Mouse (Mus musculus): ENCODE results near the gene Gatad2a. TPM values are rescaled to one million over a fixed set of nuclear protein-coding genes. Genes with fewer than 3 reads are reported as not detected.

The Gatad2a gene
- polyA plus RNA-seq, 1 experiment from 2014 or later, result 30.5 TPM

- no peaks in the 10 kb centered on the region; the same call in 1 of the 2 replicates for H3K4me1 ChIP-seq (ENCODE audit: control insufficient read depth, insufficient read depth, low read length)
- H3K9ac ChIP-seq (ENCODE audit: low read length), result no peak overlapping the region
- H3K27ac ChIP-seq (ENCODE audit: low read depth, low read length), result no peak overlapping the region
- H3K36me3 ChIP-seq (ENCODE audit: control insufficient read depth, insufficient read depth, low read length), result peaks cover 17% of the 10 kb centered on the region
- no peak overlapping the region for H3K4me2 ChIP-seq (ENCODE audit: low read length)
- peaks cover 19% of the 10 kb centered on the region for H3K27me3 ChIP-seq (replicated peaks; ENCODE audit: control insufficient read depth, insufficient read depth, low read length)
- peak; percentile 67 for DNase-seq (ENCODE audit: low spot score)
- no peak; the same call in 1 of the 2 replicates for ATAC-seq
- no peak overlapping the region for H3K4me3 ChIP-seq (ENCODE audit: low read depth, low read length)
- no peaks in the 10 kb centered on the region for H3K9me3 ChIP-seq (replicated peaks; ENCODE audit: control insufficient read depth, low read length)
- WGBS, result 22% methylated on average over 17 of the region's 17 CpGs
These were observed 102.3 kb downstream of the Gatad2a start for GRCm38 (mm10) chr8:69893863-69894262.

GRCm38 (mm10) chr8:69890813-69891241 lies 105.4 kb downstream of the Gatad2a start:
- Histone ChIP-seq H3K9ac (ENCODE audit: low read length) (no peak overlapping the region), H3K9me3 (replicated peaks; ENCODE audit: control insufficient read depth, low read length) (no peaks in the 10 kb centered on the region), H3K27ac (ENCODE audit: low read depth, low read length) (no peak overlapping the region), H3K4me1 (ENCODE audit: control insufficient read depth, insufficient read depth, low read length) (peaks cover 2% of the 10 kb centered on the region), H3K4me3 (ENCODE audit: low read depth, low read length) (no peak overlapping the region), H3K36me3 (ENCODE audit: control insufficient read depth, insufficient read depth, low read length) (0 out of 2 replicates have a peak, but pooled peaks cover 4% of the 10 kb centered on the region), H3K27me3 (replicated peaks; ENCODE audit: control insufficient read depth, insufficient read depth, low read length) (peaks cover 49% of the 10 kb centered on the region), H3K4me2 (ENCODE audit: low read length) (no peak overlapping the region)
- ATAC-seq, result peak; percentile 36
- 38% methylated on average over 19 of the region's 19 CpGs for WGBS
- DNase-seq (ENCODE audit: low spot score), result peak; percentile 79

DNA sequence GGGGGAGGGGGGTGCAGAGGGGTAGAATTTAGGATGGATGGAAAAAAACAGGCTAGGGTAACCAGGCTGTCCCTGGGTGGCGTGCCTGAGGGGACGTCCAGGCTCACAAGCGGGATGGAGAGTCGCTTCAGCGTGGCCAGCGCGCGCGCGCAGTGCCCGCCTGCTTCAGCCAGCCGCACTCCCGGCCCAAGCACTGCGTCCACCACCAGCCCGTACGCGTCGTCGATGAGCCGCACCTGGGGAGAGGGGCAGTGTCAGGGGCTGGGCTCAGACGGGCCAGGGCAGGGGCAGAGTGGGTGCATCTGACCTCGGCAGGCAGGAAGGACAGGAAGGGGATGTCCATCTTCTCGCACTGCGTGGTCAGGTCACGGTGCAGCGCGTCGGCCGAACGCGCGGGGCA lies 107.3 kb downstream of the Gatad2a start:
- no peak for ATAC-seq
- Histone ChIP-seq H3K9ac (ENCODE audit: low read length) (0 out of 2 replicates have a peak overlapping the region, but pooled peaks have one; percentile 21), H3K27ac (ENCODE audit: low read depth, low read length) (no peak overlapping the region), H3K4me2 (ENCODE audit: low read length) (peak overlapping the region; percentile 20; the same call in 1 of the 2 replicates), H3K27me3 (replicated peaks; ENCODE audit: control insufficient read depth, insufficient read depth, low read length) (peaks cover 69% of the 10 kb centered on the region), H3K4me1 (ENCODE audit: control insufficient read depth, insufficient read depth, low read length) (peaks cover 2% of the 10 kb centered on the region), H3K9me3 (replicated peaks; ENCODE audit: control insufficient read depth, low read length) (no peaks in the 10 kb centered on the region), H3K4me3 (ENCODE audit: low read depth, low read length) (0 out of 2 replicates have a peak overlapping the region, but pooled peaks have one; percentile 16), H3K36me3 (ENCODE audit: control insufficient read depth, insufficient read depth, low read length) (0 out of 2 replicates have a peak, but pooled peaks cover 4% of the 10 kb centered on the region)
- WGBS, result 4% methylated on average over 32 of the region's 32 CpGs
- DNase-seq (ENCODE audit: low spot score), result no peak

DNA sequence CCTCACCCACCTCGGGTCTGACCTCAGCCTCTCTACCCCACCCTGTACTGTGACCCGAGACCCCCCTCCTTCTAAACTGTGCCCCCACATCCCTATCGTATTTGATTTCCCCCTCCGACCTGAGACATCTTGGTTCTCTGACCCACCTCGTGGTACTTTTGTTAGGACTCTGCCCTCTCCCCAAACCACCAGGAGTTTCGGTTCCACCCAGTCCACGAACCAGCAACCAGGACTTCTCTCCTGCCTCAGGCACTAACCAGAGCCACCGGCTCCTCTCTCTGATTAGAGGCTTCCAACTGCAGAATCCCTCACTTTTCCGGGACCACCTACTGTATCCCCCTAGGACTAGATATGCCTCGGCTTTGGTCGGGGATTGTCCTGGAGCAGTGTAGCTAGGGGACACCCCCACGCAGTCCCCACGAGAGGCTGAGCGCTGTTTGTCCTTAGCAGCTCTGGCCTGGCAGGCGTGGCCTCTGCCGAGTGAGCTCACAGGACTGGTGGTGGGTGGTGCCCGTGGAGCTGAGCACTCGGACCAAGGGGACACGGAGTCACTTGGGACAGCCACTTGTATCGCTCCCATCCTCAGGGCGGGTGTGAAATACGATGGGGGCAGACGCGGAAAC lies 107.8 kb downstream of the Gatad2a start:
- 0 out of 2 replicates have a peak, but pooled peaks cover 4% of the 10 kb centered on the region for H3K36me3 ChIP-seq (ENCODE audit: control insufficient read depth, insufficient read depth, low read length)
- H3K4me3 ChIP-seq (ENCODE audit: low read depth, low read length), result peak overlapping the region; percentile 16; the same call in 1 of the 2 replicates
- peak overlapping the region; percentile 39 for H3K4me2 ChIP-seq (ENCODE audit: low read length)
- H3K9ac ChIP-seq (ENCODE audit: low read length), result peak overlapping the region; percentile 21; the same call in 1 of the 2 replicates
- no peak for ATAC-seq
- no peak overlapping the region for H3K27ac ChIP-seq (ENCODE audit: low read depth, low read length)
- H3K4me1 ChIP-seq (ENCODE audit: control insufficient read depth, insufficient read depth, low read length), result peaks cover 2% of the 10 kb centered on the region
- no peaks in the 10 kb centered on the region for H3K9me3 ChIP-seq (replicated peaks; ENCODE audit: control insufficient read depth, low read length)
- 5% methylated on average over 24 of the region's 24 CpGs for WGBS
- DNase-seq (ENCODE audit: low spot score), result no peak
- H3K27me3 ChIP-seq (replicated peaks; ENCODE audit: control insufficient read depth, insufficient read depth, low read length), result peaks cover 74% of the 10 kb centered on the region

- Histone ChIP-seq H3K9me3 (replicated peaks; ENCODE audit: control insufficient read depth, low read length) (no peaks in the 10 kb centered on the region), H3K9ac (ENCODE audit: low read length) (peak within 1 kb of the TSS; percentile 29; the same call in 1 of the 2 replicates), H3K4me1 (ENCODE audit: control insufficient read depth, insufficient read depth, low read length) (peaks cover 2% of the 10 kb centered on the region), H3K4me3 (ENCODE audit: low read depth, low read length) (peak within 1 kb of the TSS; percentile 16), H3K27me3 (replicated peaks; ENCODE audit: control insufficient read depth, insufficient read depth, low read length) (peaks cover 82% of the 10 kb centered on the region), H3K4me2 (ENCODE audit: low read length) (peak within 1 kb of the TSS; percentile 39), H3K27ac (ENCODE audit: low read depth, low read length) (no peak within 1 kb of the TSS), H3K36me3 (ENCODE audit: control insufficient read depth, insufficient read depth, low read length) (0 out of 2 replicates have a peak, but pooled peaks cover 2% of the 10 kb centered on the region)
- no peak for ATAC-seq
- DNase-seq (ENCODE audit: low spot score), result no peak
- WGBS, result under 1% methylated on average over 58 of the region's 60 CpGs
These were observed 108.6 kb downstream of the Gatad2a start, which contains the start of gene Cilp2 for GRCm38 (mm10) chr8:69887289-69888243. Cilp2 (minus strand) TSS chr8:69887687.

GRCm38 (mm10) chr8:69884141-69884540 lies 112.0 kb downstream of the Gatad2a start:
- H3K9me3 ChIP-seq (replicated peaks; ENCODE audit: control insufficient read depth, low read length), result 0 out of 2 replicates have a peak, but pooled peaks cover 2% of the 10 kb centered on the region
- no peak overlapping the region for H3K4me2 ChIP-seq (ENCODE audit: low read length)
- 57% methylated on average over 13 of the region's 13 CpGs for WGBS
- no peak overlapping the region for H3K27ac ChIP-seq (ENCODE audit: low read depth, low read length)
- peaks cover 99% of the 10 kb centered on the region for H3K27me3 ChIP-seq (replicated peaks; ENCODE audit: control insufficient read depth, insufficient read depth, low read length)
- H3K36me3 ChIP-seq (ENCODE audit: control insufficient read depth, insufficient read depth, low read length), result no peaks in the 10 kb centered on the region
- H3K4me3 ChIP-seq (ENCODE audit: low read depth, low read length), result no peak overlapping the region
- DNase-seq (ENCODE audit: low spot score), result no peak
- H3K4me1 ChIP-seq (ENCODE audit: control insufficient read depth, insufficient read depth, low read length), result peaks cover 2% of the 10 kb centered on the region
- ATAC-seq, result no peak
- H3K9ac ChIP-seq (ENCODE audit: low read length), result no peak overlapping the region

DNA sequence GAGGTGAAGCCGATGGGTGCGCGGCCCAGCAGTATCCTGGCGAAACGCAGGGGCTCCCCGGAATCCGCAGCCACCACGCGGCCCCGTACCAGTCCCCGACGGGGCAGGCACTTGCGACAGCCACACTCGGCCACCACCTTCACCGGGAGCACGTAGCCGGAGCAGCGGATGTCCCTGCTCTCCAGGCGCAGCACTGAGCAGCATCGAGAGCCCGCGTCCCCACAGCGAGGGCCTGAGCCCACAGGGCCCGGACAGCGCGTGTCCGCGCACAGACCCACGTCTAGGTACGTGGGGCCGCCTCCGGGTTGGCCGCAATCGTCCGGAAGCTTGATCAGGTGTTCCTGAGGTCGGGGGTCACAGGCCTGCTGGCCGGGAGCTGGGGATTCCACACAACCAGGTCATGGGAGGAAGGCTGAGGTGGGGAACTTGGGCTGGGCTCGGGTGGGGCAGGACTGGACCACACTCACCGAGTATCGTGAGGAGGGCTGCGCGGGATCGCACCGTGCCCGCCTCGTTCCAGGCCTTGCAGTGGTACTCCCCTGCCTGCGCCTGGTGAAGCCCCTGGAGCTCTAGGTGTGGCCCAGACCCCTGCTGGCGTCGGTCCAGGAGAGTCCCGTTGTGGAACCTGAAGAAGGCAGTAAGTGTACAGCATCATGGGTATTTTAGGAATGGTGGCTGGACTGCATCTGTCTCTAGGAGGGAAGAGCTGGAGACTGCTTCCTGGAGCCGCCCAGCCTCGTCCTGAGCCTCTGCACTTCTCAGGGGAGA lies 113.2 kb downstream of the Gatad2a start:
- no peak overlapping the region for H3K27ac ChIP-seq (ENCODE audit: low read depth, low read length)
- no peak overlapping the region for H3K9ac ChIP-seq (ENCODE audit: low read length)
- DNase-seq (ENCODE audit: low spot score) (no peak), ATAC-seq (peak; percentile 13; the same call in 1 of the 2 replicates)
- H3K4me2 ChIP-seq (ENCODE audit: low read length), result peak overlapping the region; percentile 52; the same call in 1 of the 2 replicates
- peaks cover 2% of the 10 kb centered on the region; the same call in 1 of the 2 replicates for H3K4me1 ChIP-seq (ENCODE audit: control insufficient read depth, insufficient read depth, low read length)
- no peaks in the 10 kb centered on the region for H3K36me3 ChIP-seq (ENCODE audit: control insufficient read depth, insufficient read depth, low read length)
- peak overlapping the region; percentile 37 for H3K4me3 ChIP-seq (ENCODE audit: low read depth, low read length)
- 11% methylated on average over 52 of the region's 52 CpGs for whole genome bisulfite sequencing
- 0 out of 2 replicates have a peak, but pooled peaks cover 2% of the 10 kb centered on the region for H3K9me3 ChIP-seq (replicated peaks; ENCODE audit: control insufficient read depth, low read length)
- peaks cover 88% of the 10 kb centered on the region for H3K27me3 ChIP-seq (replicated peaks; ENCODE audit: control insufficient read depth, insufficient read depth, low read length)

Measured in forebrain, embryonic 14.5 days (tissue).